Mouse (Mus musculus) myocyte (in vitro differentiated cells): ENCODE measurements at regions not wholly inside any gene's neighbourhood (a gene's known extent, or its start where the extent isn't known, plus 50 kb on each side); places are given as distances from the start of the nearest gene placed in this dataset.

Experiments
- H3K27me3 ChIP-seq: one replicate; pipeline ENCODE4 v1.6.1; 2011; ENCODE audit not compliant: control insufficient read depth, insufficient read depth, insufficient read length
- H3K36me3 ChIP-seq: one replicate; pipeline ENCODE4 v1.6.1; 2011; ENCODE audit not compliant: control insufficient read depth, insufficient read depth
- H3K4me2 ChIP-seq: one replicate; pipeline ENCODE4 v1.6.1; 2011; ENCODE audit warnings: low read depth, control low read depth
- H3K4me3 ChIP-seq: one replicate; pipeline ENCODE4 v1.5.1; 2011; ENCODE audit warnings: mild to moderate bottlenecking, control low read depth, moderate library complexity
- H3K79me2 ChIP-seq: one replicate; pipeline ENCODE4 v1.6.1; 2011; ENCODE audit not compliant: control insufficient read depth, insufficient read depth
- H3ac ChIP-seq: one replicate; pipeline ENCODE4 v1.6.1; 2011; ENCODE audit not compliant: control insufficient read depth, insufficient read length
- CEBPB ChIP-seq: IDR thresholded peaks from 2 replicates; pipeline ENCODE4 v1.6.1; 2011; ENCODE audit warnings: mild to moderate bottlenecking, moderate library complexity; ENCODE audit not compliant: poor library complexity, insufficient read depth, severe bottlenecking
- E2F4 ChIP-seq: IDR thresholded peaks from one replicate; pipeline ENCODE4 v1.6.1; 2011; ENCODE audit warnings: mild to moderate bottlenecking, control low read depth, moderate library complexity; ENCODE audit not compliant: insufficient read depth
- MAX ChIP-seq: IDR thresholded peaks from one replicate; pipeline ENCODE4 v1.6.1; 2011; ENCODE audit warnings: low read depth, mild to moderate bottlenecking, control low read depth
- MYOD1 ChIP-seq, 3 experiments: IDR thresholded peaks; one replicate each; pipeline ENCODE4 v1.6.1; 2011; ENCODE audit warnings: control low read depth in 2 of 3, low read depth in 2 of 3, mild to moderate bottlenecking in 2 of 3, moderate library complexity in 1 of 3; ENCODE audit not compliant: insufficient read length in 2 of 3, control insufficient read depth in 1 of 3
- MYOG ChIP-seq, 3 experiments: IDR thresholded peaks; one replicate each; pipeline ENCODE4 v1.6.1; 2011; ENCODE audit warnings: control low read depth in 2 of 3, low read depth in 2 of 3, mild to moderate bottlenecking in 2 of 3; ENCODE audit not compliant: insufficient read length in 2 of 3, control insufficient read depth in 1 of 3, insufficient read depth in 1 of 3
- POLR2A ChIP-seq: IDR thresholded peaks from one replicate; pipeline ENCODE4 v1.6.1; 2011; ENCODE audit warnings: low read depth, mild to moderate bottlenecking, control low read depth, moderate library complexity; ENCODE audit not compliant: insufficient read length
- POLR2AphosphoS2 ChIP-seq: IDR thresholded peaks from one replicate; pipeline ENCODE4 v1.6.1; 2011; ENCODE audit warnings: low read depth, control low read depth; ENCODE audit not compliant: insufficient read length
- REST ChIP-seq: IDR thresholded peaks from one replicate; pipeline ENCODE4 v1.6.1; 2011; ENCODE audit warnings: mild to moderate bottlenecking, control low read depth, moderate library complexity; ENCODE audit not compliant: insufficient read depth, insufficient read length
- SRF ChIP-seq: IDR thresholded peaks from one replicate; pipeline ENCODE4 v1.6.1; 2011; ENCODE audit warnings: low read depth; ENCODE audit not compliant: control insufficient read depth, insufficient read length
- TCF12 ChIP-seq: IDR thresholded peaks from one replicate; pipeline ENCODE4 v1.6.1; 2011; ENCODE audit warnings: mild to moderate bottlenecking, control low read depth; ENCODE audit not compliant: poor library complexity, insufficient read depth, severe bottlenecking
- TCF3 ChIP-seq: IDR thresholded peaks from one replicate; pipeline ENCODE4 v1.6.1; 2011; ENCODE audit warnings: low read depth, control low read depth; ENCODE audit not compliant: insufficient read length
- USF1 ChIP-seq: IDR thresholded peaks from one replicate; pipeline ENCODE4 v1.6.1; 2011; ENCODE audit warnings: low read depth, mild to moderate bottlenecking, control low read depth, moderate library complexity

GRCm38 (mm10) chr10:105639011-105639451 is 64.8 kb upstream of the Tmtc2 start:
- Histone ChIP-seq H3K4me3 (no peak overlapping the region), H3K36me3 (no peaks in the 10 kb centered on the region), H3K27me3 (no peaks in the 10 kb centered on the region), H3K4me2 (no peak overlapping the region), H3ac (no peak overlapping the region), H3K79me2 (no peaks in the 10 kb centered on the region)
- TF ChIP-seq TCF12 = no peak
- TF ChIP-seq MYOG (IDR thresholded peaks at IDR 0.05; ENCODE audit: control insufficient read depth in 1 of 3, insufficient read depth in 1 of 3, insufficient read length in 2 of 3, low read depth in 2 of 3) = no peak
- TF ChIP-seq POLR2AphosphoS2 = no peak
- no peak for TF ChIP-seq TCF3
- no peak for TF ChIP-seq REST
- TF ChIP-seq CEBPB = no peak
- no peak for TF ChIP-seq MYOD1 (IDR thresholded peaks at IDR 0.05; ENCODE audit: control insufficient read depth in 1 of 3, insufficient read length in 2 of 3, low read depth in 2 of 3)
- TF ChIP-seq POLR2A = no peak
- no peak for TF ChIP-seq MAX
- TF ChIP-seq USF1 = no peak
- no peak for TF ChIP-seq E2F4

GRCm38 (mm10) chr10:105638500-105638899 is 64.2 kb upstream of the Tmtc2 start:
- no peaks in the 10 kb centered on the region for H3K79me2 ChIP-seq
- H3K4me3 ChIP-seq = no peak overlapping the region
- TF ChIP-seq TCF3 (no peak), USF1 (no peak), MYOG (IDR thresholded peaks at IDR 0.05; ENCODE audit: control insufficient read depth in 1 of 3, insufficient read depth in 1 of 3, insufficient read length in 2 of 3, low read depth in 2 of 3) (no peak)
- H3K36me3 ChIP-seq = no peaks in the 10 kb centered on the region
- no peak overlapping the region for H3K4me2 ChIP-seq
- no peak overlapping the region for H3ac ChIP-seq
- H3K27me3 ChIP-seq = no peaks in the 10 kb centered on the region

GRCm38 (mm10) chr10:105626842-105627241 is 52.6 kb upstream of the Tmtc2 start:
- no peak overlapping the region for H3ac ChIP-seq
- no peak overlapping the region for H3K4me2 ChIP-seq
- no peak overlapping the region for H3K4me3 ChIP-seq
- H3K36me3 ChIP-seq = no peaks in the 10 kb centered on the region
- no peaks in the 10 kb centered on the region for H3K79me2 ChIP-seq
- TF ChIP-seq REST = no peak
- TF ChIP-seq SRF = no peak
- no peak for TF ChIP-seq TCF3
- no peak for TF ChIP-seq USF1
- TF ChIP-seq CEBPB = no peak
- no peak for TF ChIP-seq MYOG (IDR thresholded peaks at IDR 0.05; ENCODE audit: control insufficient read depth in 1 of 3, insufficient read depth in 1 of 3, insufficient read length in 2 of 3, low read depth in 2 of 3)
- no peak for TF ChIP-seq TCF12
- no peaks in the 10 kb centered on the region for H3K27me3 ChIP-seq

GRCm38 (mm10) chr10:105625324-105625950 is 51.2 kb upstream of the Tmtc2 start:
- Histone ChIP-seq H3K79me2 (no peaks in the 10 kb centered on the region), H3K4me3 (no peak overlapping the region), H3K36me3 (no peaks in the 10 kb centered on the region), H3ac (no peak overlapping the region), H3K27me3 (no peaks in the 10 kb centered on the region), H3K4me2 (no peak overlapping the region)
- TF ChIP-seq E2F4 (no peak), USF1 (no peak), MAX (no peak), POLR2A (no peak), POLR2AphosphoS2 (no peak), MYOD1 (IDR thresholded peaks at IDR 0.05; ENCODE audit: control insufficient read depth in 1 of 3, insufficient read length in 2 of 3, low read depth in 2 of 3) (no peak), CEBPB (no peak), TCF12 (no peak), TCF3 (no peak), MYOG (IDR thresholded peaks at IDR 0.05; ENCODE audit: control insufficient read depth in 1 of 3, insufficient read depth in 1 of 3, insufficient read length in 2 of 3, low read depth in 2 of 3) (no peak), SRF (no peak), REST (no peak)
